Mouse (Mus musculus) right cerebral cortex, postnatal 36 days (tissue): ENCODE data around the gene Rnf207.
A peak's percentile ranks its signal among the peaks of the same experiment; 100 is the strongest.

Source experiments
- DNase-seq, 2 experiments: peaks; one replicate each; pipeline ENCODE4 v3.0.0; 2022; ENCODE audit warnings: low spot score in 2 of 2, mixed read lengths in 1 of 2

The Rnf207 gene

DNA sequence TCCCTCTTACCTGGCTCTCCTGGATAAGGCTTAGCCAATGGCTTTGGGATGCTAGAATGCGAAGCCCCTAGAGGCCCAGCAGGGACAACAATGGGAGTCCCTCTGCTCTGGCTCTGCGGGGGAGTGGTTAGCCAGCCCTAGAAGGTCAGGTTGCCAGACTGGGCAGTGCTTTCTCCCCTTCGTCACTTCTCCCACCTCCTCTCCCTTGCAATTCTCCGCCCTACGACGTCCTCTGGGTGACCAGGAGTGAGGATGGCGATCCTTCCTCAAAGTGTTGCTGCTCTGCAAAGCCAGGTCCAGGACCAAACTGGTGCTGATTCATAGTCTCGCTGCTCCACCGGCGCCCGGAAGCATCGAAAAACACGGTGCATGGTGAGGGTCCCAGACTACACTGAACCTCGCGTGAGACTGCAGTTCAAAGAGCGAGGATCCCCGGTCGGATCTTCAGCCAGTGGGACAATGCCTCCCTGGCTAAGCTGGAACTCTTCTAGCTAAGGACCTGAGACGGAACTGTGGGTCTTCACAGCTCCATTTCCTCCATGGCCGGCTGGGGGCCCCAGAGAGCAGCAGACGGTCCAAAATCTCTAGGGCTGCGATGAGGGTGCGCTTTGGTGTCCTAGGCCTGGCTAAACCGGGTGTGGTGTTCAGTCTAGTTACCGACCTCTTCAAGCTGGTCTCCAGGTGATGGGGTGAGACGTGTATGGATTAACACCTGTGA is at the start of gene Rnf207:
TSS of gene Rnf207 (minus strand) at position 477 of the 718 bp plus-strand sequence.
- no peak for DNase-seq

DNA sequence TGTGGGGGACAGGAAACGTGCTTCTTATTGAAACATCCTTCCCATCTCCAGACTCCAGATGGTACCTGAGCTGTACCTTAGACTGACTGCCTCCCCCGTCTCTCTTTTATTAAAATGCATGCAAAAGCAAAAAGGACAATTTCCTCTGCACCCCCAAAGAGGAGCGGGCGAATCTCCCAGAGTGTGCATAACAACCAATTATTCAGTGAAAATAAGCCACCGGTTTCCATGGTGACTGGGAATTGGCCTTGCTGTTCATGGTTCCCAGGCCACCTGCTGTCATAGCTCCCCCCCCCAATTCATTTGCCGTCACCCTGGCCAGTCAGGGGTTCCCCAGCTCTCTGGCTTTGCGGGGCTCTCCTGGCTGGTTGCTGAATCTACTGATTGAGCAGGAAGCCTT is 46.4 kb upstream of the Rnf207 start:
- no peak for DNase-seq

DNA sequence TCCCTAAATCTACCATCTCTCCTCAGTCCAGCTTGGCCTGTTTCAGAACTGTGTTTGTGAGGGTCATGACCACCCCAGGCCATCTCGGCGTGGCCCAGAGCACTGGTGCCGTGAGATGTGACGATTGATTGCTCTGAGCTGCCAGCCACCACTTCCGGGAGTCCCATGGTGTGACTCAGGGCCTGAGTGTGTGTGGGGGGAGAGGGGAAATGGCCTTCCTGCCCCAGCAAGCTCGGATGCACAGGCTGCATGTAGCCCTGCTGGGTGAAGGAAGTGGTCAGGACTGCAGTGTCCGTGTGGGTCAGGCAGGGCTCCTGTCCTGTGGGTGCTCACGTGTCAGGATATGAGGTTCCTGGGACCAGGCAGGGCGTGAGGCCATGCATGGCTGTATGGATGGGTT is 43.4 kb upstream of the Rnf207 start:
- DNase-seq: no peak

DNA sequence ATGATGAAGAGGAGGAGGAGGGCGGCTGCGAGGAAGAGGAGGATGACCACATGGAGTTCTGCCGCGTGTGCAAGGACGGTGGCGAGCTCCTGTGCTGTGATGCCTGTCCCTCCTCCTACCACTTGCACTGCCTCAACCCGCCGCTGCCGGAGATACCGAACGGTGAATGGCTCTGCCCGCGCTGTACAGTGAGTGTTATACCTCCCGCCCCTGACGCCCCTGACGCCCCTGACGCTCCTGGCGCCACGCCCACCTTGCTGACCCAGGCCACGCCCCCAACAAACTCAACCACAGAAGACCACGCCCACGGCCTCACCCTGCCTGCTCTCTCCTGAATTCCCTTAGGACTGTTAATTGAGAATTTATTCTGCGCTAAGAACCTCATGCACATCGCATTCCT is 42.1 kb upstream of the Rnf207 start:
- no peak for DNase-seq

DNA sequence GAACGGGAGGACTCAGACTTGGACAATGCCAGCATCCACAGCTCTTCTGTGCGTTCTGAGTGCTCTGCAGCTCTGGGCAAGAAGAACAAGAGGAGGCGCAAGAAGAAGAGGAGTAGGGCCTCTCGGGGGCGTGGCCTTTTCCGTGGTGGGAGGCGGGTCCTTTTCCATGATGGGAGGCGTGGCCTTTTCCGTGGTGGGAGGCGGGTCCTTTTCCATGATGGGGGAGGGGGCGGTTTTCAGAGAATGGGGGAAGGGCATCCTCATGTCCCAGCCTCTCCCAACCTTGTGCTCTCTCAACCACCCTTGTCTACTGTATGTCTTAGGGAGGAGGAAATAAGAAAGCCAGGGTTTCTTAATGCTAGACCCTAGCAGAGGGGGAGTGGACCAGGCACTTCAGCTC is 40.9 kb upstream of the Rnf207 start:
- DNase-seq: no peak

DNA sequence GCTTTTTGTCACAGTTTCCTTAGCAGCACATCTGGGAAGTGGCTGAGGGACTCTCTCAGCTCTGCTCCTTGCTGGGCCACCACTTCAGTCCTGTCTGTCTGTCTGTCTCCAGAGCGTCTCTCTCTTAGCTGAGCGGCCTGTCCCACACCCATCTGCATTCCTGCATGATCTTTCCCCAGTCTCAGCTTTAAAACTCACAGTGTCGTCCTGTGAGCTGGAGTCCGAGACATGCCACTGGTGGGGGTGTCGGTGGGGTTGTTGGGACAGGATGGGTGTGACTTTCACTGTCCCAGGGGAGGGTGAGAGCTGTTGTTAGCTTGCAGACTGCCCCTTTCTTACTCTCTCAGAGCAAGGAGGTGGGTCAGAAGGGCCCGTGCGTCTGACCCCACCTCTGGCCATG is 36.9 kb upstream of the Rnf207 start:
- DNase-seq: no peak

DNA sequence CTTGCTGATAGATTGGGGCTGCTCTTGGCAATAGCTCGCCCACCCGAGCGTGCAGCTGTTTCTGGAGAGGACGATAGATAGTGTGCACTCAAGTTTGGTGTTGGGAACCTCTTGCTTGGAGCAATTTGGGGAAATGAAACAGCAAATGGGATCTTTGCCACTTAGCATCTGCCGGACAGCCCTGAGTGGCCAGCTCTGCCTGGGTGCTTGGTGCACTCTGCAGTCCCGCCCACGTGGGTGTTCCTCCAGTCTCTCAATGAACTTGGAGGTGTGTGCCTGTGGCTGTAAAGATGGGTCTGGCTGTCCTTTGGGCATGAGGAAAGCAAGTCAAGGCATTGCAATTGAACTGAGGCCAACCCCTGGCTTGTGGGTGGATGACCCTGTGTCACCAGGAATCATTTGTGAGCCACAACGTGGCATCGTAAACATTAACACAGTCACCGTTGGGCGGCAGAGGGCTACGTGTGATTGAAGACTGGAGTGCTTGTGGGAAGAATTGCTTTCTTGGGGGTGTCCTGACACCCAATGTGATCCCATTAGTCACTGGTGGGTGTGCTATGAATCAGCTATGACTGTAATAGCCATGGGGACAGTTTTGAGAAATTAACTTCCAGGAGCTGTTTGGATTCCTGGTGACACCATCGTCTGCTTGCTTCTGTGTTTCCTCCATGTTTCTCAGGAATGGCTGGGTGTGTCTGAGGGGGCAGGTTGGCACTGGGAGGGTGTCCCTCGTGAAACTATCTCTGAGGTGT is 35.3 kb upstream of the Rnf207 start:
- no peak for DNase-seq

DNA sequence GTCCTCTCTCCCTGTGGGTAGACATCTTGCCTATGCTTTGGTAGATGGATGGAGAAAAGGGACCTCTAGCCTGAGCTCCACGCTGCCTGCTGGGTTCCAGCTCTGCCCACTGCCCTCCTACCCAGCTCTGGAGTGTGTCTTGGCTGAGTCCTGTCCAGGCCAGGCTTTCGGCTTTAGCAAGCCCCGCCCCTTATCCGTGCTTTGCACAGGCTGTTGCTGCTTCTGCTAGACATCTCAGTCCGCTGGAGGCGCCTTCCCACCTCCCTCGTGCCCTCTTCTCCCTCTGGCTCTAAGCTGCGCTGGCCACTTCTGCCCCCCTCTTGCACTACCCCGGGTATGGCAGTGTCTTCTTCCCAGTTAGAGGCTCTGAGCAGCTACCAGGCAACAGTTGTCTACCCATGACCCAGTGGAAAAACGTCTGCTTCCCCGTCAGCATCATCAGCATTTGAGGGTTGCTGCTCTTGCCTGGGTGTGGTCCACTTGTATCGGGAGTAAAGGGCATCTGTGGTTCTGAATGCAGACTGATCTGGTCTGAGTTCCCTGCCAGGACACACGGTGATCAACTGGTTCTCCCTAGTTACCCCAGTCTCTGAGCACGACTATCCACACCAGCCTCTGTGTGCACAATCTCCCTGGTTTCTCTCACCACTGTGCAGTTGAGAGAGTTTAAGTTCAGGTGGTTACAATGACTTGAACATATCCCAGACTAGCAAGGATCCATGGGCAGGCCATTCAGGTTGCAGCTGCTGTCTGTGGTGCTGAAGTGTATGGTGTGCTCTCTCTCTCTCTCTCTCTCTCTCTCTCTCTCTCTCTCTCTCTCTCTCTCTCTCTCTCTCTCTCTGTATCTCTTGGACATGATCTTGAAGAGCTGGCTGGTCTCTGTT is 32.9 kb upstream of the Rnf207 start:
- peak in 1 of 2 experiments; percentile 46 for DNase-seq

DNA sequence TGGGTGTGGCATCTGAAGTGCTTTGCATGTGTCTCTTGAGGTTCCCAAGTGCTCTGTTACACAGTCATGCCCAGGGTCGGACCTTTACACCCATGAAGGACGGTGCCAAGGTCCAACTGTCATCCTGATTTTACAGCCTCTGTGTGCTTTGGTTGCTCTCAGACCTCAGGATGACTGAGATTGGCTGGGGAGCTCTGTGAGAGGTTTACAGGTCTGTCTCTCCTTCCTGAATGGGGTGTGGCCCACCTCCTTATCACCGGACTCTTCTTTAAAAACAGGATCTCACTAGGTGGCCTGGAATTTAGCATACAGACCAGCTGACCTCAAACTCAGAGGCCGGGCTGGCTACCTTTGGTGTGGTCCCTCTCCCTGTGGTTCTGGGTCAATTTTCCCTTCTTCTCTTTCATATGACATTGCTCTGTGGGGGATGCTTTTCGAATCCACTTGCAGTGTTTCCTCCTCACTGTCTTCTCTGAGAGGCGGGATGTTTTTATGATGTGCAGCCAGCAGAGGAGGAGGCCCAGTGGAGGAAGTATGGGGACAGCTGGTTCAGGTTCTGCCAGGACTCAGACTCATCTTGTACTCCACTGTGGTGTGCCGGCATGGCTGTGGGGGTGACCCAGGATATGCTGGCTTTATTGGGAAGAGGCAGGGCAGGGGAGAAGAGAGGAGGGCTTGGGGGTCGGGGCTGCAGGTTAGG is 32.1 kb upstream of the Rnf207 start:
- DNase-seq: peak; percentile 49 to 60

DNA sequence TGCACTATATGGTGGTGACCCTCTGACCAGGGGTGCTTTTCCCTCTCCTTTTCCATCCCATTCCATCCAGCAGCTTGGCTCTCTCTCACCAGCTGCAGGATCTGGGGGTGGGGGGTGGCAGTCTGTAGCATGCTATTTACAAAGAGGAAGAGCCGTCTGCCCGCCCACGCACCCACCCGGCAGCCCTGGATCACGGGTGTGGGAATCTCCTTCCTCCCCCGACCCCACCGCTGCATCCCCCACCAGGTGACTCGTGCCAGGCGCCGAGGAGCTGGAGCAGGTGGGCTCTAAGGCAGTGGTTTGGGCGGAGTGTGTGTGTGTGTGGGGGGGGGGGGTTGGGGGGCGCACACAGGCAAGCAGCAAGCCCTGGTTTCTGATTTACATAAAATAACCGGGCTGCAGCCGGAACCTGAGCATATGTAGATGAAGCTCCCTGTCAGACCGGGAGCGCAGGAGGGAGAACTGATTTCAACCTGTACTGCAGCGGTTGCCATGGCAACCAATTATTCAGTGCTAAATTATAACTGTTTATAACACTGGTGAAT is 31.1 kb upstream of the Rnf207 start:
- peak; percentile 69 to 89 for DNase-seq

DNA sequence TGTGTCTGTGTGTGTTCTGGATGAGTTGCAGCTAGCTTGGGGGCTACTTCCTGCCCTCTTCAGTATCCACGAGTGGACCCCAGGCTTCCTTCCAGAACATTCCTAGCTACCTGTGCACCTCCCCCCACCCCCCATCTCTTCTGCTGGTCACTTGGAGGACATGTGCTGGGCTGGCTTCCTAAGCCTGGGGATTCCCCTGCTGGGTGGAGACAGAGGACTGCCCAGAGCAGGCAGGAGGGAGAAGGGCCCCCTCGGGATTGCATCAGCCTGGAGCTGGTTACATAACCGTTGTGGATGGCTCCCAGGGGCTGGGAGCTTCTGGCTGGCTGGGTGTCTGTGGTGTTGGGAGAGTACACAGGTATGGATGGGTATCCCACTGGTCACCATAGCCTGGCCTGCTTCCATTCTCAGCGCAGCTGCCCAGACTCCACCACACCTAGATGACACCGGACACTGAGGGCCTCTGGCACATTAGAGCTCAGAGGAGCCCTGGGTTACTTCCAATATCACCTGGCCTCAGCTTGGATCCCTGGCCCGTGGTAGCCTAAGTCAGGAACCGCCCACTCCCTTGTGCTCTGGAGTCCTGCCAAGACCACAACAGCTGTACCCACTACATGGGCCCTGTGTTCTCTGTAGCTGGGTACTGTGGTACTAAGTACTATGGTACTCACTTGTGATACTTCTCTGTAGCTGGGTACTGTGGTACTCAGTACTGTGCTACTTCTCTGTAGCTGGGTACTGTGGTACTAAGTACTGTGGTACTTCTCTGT is 26.5 kb upstream of the Rnf207 start:
- peak; percentile 57 to 68 for DNase-seq

DNA sequence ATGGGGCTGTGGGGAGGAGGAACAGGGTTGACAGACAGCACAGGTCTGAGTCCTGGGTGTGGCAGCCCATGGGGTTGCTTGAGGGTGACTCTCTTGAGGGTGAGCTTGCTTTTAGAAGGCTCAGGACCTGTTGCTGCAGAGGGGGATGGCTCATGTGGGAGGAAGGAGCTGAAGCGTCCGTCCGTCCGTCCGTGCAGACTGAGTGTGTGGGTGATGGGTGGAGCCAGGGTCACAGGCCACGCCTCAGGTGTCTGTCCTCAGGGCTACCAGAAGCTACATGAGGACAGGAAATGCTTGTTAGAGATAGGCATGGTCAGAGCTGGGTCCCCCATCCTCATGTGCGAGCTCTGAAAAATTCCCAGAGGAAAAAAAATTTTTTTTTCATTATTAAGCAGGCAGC is 25.9 kb upstream of the Rnf207 start:
- DNase-seq: no peak

DNA sequence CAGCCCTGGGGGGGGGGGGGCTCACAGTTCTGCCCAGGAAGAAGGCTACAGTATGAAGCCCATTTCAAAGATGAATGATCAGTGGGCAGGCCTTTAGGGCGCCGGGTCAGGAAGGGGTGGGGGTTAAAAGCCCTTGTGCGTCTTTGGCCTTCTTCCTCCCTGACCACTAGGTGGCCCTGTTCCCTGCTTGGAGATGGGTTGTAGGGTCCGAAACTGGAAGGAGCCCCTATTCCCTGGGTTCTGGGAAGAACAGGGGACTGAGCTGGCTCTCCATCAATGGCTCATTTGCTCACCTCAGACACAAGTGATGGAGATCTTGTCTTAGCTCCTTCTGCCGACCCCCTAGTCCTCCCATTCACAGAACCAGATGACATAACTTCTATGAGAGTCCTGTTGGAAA is 24.5 kb upstream of the Rnf207 start:
- no peak for DNase-seq

DNA sequence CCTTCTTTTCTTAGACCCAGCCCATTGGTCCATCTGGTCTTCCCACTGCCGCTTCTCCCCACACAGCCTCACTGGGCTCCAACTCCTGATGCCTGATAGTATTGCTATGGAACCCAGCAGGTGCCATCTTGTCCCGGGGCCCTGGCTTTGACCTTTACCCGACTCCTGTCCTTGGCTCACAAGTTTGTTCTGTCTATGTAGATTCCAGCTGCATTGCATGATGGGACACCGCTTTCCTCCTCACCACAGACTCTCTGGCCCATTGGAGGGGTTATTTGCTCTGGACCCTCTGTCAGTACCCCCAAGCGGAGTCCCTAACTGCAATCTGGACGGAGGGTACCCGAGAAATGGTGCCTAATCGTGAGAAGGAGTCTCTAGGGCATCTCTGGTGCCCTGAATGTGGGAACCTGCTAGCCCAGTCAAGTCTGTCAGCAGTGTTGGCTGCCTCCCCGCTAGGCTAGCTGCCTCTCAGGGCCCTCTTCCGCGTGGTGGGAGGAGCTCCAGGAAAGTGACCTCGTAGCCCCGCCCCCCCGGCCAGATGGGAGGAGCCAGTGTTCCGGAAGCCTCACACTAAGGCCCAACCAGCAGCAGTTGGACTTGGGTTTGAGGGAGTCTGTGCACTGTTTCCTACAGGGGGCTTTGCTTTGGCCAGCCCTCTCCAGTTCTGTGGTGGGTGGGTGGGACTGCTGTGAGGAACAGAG is 21.9 kb upstream of the Rnf207 start:
- DNase-seq: no peak

DNA sequence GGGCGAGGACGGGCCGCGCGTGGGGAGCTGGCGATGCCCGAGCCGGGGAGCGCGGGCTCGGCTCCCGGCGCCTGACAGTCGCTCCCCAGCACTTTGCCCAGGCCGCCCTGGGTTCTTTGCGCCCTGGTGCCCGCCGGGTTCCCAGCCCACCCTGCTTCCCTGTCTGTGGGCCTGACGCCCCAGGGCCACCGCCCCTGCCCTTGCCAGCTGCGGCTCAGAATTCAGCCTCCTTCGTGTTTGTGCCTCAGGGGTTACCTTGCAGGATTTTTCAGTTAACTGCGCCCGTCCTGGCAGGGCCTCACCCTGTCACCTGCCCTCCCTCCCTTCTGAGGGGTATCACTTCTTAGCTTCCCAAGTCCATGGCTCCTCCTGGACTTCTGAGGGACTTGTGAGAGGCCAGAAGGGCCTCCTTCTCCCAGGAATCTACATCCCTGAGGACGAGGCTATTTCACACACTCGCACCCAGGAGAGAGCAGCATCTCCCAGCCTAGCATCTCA is 20.5 kb upstream of the Rnf207 start:
- no peak for DNase-seq

DNA sequence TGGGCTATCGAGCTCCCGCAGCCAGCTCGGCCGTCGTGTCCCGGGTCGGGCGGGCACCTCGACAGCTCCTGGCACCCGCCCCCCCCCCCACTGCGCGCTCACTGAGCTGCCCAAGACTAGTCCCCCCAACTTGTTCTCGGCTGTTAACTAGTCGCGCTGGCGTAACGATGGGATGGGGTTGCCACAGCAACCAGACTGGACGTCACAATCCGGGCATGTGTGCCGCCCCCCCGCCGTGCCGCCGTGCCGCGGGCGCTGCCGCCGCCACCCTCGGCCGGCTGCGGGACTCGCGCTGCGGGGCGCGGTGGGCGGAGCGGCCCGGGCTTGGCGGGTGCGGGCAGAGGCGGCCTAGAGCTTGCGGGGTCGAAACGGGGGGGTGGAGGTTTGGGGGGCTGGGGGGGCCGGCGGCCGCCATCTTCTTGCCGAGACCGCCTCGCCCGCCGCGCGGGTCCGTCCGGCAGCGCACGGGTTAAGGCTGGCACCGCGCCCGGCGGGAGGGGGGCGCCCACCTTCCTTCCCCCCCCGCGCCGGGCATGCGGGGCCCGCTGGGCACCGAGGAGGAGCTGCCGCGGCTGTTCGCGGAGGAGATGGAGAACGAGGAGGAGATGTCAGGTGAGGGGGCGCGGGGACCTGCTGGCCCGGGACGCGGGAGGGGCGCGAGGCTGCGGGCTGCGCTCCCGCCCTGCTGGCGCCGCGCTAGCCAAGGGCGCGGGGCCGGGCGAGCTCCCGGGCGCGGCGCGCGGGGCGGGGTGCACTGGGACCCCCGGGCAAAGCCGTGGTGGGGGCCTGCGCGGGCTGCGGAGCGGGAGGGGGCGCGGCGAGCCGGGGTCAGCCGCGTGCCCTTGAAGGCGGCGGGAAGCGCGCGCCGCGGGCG is 19.9 kb upstream of the Rnf207 start, which contains the start of gene Chd5:
TSS of gene Chd5 (plus strand) at position 233 of the 874 bp plus-strand sequence.
- DNase-seq: peak; percentile 65 to 69

DNA sequence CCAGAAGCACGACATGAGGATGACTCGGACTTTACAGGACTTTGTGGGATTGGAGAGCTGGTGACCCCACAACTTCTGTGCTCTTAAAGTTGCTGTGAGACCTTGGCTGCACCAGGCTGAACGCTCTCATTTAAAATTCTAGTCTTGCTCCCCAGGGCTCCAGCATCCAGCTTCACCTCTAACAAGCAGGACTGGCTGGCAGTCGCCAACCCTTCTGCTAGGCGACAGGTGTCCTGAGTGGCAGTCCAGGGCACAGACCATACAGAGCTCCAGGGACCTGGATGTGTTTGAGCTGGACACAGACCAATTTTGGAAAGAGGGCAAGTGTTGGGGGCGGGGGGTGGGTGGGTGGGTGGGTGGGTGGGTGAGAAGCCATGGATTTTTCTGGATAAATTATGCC is 19.0 kb upstream of the Rnf207 start:
- DNase-seq: no peak

DNA sequence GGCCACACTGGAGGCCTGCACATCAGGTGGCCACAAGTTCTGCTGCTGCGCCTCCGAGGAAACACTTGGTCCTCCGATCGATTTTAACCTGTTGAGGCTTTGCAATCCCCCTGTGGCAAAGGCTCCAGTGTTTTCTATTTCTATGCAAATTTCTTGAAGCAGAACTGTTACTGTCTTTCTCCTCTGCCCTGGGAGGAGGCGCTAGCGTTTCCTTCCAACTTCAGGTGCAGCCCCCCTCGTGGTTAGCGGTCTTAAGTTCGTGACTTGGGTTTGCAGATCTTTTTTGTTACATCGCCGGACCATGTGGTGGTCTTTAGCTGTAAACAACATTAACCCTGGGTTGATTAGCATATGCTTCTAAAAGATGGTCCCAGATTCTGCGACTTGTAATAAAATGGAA is 14.8 kb upstream of the Rnf207 start:
- DNase-seq: no peak

DNA sequence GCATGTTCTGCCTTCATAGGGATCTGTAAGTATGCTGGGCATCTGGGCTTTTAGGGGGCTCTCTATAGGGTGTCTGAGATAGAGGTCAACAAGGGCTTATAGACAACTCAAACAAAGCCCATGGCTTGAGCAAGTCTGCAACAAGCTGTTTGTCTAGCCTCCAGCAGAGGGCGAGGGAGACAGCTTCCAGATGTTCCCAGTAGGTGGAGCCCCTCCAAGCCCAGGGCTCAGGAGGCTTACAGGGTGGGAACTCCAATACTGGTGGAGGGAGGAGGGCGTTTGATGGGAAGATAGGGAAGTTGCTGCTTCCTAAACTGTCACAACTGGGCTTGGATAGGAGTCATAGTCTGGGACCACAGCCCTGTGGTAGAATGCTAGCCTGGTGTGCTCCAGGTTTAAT is 14.2 kb upstream of the Rnf207 start:
- no peak for DNase-seq
